Mouse (Mus musculus): ENCODE data around the gene Get4. TPM values are rescaled to one million over a fixed set of nuclear protein-coding genes. Genes with fewer than 3 reads are reported as not detected.

Get4 gene
- 13.7 TPM for polyA plus RNA-seq (2015; fragmentation: Illumina TruSeq; extraction: RNeasy Lipid Tissue Mini Kit (QIAGEN cat#74804); ENCODE audit: insufficient read depth, low read depth, low replicate concordance)

DNA sequence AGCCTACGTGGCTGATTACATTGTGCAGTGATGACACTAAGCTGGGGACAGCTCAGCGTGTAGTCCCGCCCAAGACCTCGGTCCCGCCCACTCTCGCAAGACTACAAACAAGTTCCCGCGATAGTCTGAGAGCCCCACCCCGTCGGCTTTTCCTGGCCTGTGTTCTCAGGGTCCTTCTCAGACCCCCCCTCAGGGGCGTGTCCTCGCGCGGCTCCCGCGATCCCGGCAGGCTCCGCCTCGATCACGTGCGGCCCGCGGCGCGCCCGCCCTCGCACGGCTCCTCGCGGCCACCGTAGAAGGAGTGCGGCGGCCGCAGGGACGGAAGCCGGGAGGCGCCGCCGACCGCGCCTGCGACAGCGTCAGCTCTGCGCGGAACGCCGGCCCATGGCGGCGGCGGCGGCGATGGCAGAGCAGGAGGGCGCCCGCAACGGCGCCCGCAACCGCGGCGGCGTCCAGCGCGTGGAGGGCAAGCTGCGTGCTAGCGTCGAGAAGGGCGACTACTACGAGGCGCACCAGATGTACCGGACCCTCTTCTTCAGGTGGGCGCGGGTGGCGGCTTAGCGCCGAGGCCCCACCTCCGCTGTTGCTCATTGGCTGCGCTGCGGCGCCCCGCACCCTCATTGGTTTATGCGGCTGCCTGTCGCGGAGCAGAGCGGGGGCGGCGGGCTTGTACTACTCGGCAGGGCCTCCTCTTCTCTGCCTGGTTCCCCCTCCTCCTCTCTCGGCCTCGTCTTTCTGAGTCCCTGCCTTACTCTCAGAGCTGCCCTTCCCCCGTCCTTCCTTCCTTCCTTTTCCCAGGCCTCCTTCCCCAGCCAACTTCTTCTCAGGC is at the start of gene Get4:
Gene Get4 (plus strand): TSS at position 244 of the 829 bp plus-strand sequence.

Other genes starting within 250 kb of the Get4 start
- gene Prkar1b, start 102.3 kb upstream of the Get4 start, polyA plus RNA-seq (2015; fragmentation: Illumina TruSeq; extraction: RNeasy Lipid Tissue Mini Kit (QIAGEN cat#74804); ENCODE audit: insufficient read depth, low read depth, low replicate concordance): 4.8 TPM
- gene Dnaaf5, start 102.1 kb upstream of the Get4 start, polyA plus RNA-seq (2015; fragmentation: Illumina TruSeq; extraction: RNeasy Lipid Tissue Mini Kit (QIAGEN cat#74804); ENCODE audit: insufficient read depth, low read depth, low replicate concordance): 1.8 TPM
- 16.5 TPM for gene Sun1, start 51.7 kb upstream of the Get4 start, polyA plus RNA-seq (2015; fragmentation: Illumina TruSeq; extraction: RNeasy Lipid Tissue Mini Kit (QIAGEN cat#74804); ENCODE audit: insufficient read depth, low read depth, low replicate concordance)
- 1.5 TPM for gene Adap1, start 73.3 kb downstream of the Get4 start, polyA plus RNA-seq (2015; fragmentation: Illumina TruSeq; extraction: RNeasy Lipid Tissue Mini Kit (QIAGEN cat#74804); ENCODE audit: insufficient read depth, low read depth, low replicate concordance)
- gene Cox19, start 99.1 kb downstream of the Get4 start, polyA plus RNA-seq (2015; fragmentation: Illumina TruSeq; extraction: RNeasy Lipid Tissue Mini Kit (QIAGEN cat#74804); ENCODE audit: insufficient read depth, low read depth, low replicate concordance): 17.0 TPM
- not detected for gene Cyp2w1, start 100.3 kb downstream of the Get4 start, polyA plus RNA-seq (2015; fragmentation: Illumina TruSeq; extraction: RNeasy Lipid Tissue Mini Kit (QIAGEN cat#74804); ENCODE audit: insufficient read depth, low read depth, low replicate concordance)
- 4.9 TPM for gene Gpr146, start 125.4 kb downstream of the Get4 start, polyA plus RNA-seq (2015; fragmentation: Illumina TruSeq; extraction: RNeasy Lipid Tissue Mini Kit (QIAGEN cat#74804); ENCODE audit: insufficient read depth, low read depth, low replicate concordance)
- not detected for gene C130050O18Rik, start 153.0 kb downstream of the Get4 start, polyA plus RNA-seq (2015; fragmentation: Illumina TruSeq; extraction: RNeasy Lipid Tissue Mini Kit (QIAGEN cat#74804); ENCODE audit: insufficient read depth, low read depth, low replicate concordance)
- gene Gper1, start 170.8 kb downstream of the Get4 start, polyA plus RNA-seq (2015; fragmentation: Illumina TruSeq; extraction: RNeasy Lipid Tissue Mini Kit (QIAGEN cat#74804); ENCODE audit: insufficient read depth, low read depth, low replicate concordance): 1.6 TPM
- 2.1 TPM for gene 3110082I17Rik, start 208.2 kb downstream of the Get4 start, polyA plus RNA-seq (2015; fragmentation: Illumina TruSeq; extraction: RNeasy Lipid Tissue Mini Kit (QIAGEN cat#74804); ENCODE audit: insufficient read depth, low read depth, low replicate concordance)
- gene Zfand2a, start 232.2 kb downstream of the Get4 start, polyA plus RNA-seq (2015; fragmentation: Illumina TruSeq; extraction: RNeasy Lipid Tissue Mini Kit (QIAGEN cat#74804); ENCODE audit: insufficient read depth, low read depth, low replicate concordance): 5.1 TPM

Measured in pancreas, adult 10 weeks (tissue).